Mouse (Mus musculus) ES-Bruce4 (cell line): ENCODE measurements around the gene Tmem132c.

Experiments
- CTCF ChIP-seq: IDR thresholded peaks from one replicate; pipeline ENCODE4 v1.8.1; 2011; ENCODE audit warnings: low read depth, low read length
- EP300 ChIP-seq: IDR thresholded peaks from 2 replicates; pipeline ENCODE4 v1.6.1; 2011; ENCODE audit warnings: low read depth, low read length; ENCODE audit not compliant: insufficient read depth

DNA sequence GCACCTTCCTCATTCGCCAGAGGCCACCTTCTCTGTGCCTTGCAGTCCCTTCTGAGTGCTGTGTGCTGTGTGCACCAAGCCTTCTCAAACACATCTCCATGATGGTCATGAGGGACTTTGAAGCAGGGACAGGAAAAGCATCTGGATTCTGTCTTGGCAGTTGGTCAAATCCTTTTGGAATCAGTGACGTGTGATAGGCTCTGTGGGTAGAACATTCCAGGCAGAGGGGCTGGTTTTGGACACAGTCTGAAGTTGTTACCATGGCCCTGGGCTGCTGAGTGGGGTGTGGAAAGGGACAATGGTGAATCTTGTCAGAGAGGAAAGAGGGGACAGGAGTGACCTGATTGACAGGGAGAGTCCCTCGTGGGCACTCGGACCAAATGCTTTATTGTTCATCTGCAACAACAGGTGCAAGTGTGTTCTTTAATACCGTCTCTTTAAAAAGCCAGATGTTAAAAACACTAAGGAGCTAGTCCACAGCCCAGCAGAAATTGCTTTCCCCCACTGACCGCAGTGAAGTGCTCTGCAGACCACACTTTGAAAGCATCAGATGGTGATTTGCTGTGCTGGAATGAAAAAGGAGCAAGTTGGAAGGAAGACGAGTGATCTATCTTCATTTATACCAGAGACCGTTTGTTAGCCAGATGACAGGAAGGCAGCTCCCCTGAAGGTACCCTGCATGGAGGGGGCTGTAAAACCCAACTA is 242.5 kb downstream of the Tmem132c start:
- TF ChIP-seq CTCF (no peak), EP300 (no peak)
